Mouse (Mus musculus) olfactory bulb, adult 2 months (tissue): Measurements from ENCODE around the gene Sh3bp5. TPM values are rescaled to one million over a fixed set of nuclear protein-coding genes. Genes with fewer than 3 reads are reported as not detected.
"Not testable (repeated sequence)": the region's sequence is repeated elsewhere in the genome, so short reads cannot be mapped to it uniquely, and the experiment has no call there.

Source experiments
- H3K27ac ChIP-seq: fragments of 200-500 bp; 2 replicates; pipeline ENCODE4 v1.5.1; 2012; ENCODE audit warnings: low read depth, low read length; ENCODE audit not compliant: insufficient read depth
- H3K4me1 ChIP-seq: fragments of 200-500 bp; 2 replicates; pipeline ENCODE4 v1.6.1; 2012; ENCODE audit warnings: low read length; ENCODE audit not compliant: control insufficient read depth, insufficient read depth
- H3K4me3 ChIP-seq: fragments of 200-500 bp; 2 replicates; pipeline ENCODE4 v1.5.1; 2012; ENCODE audit warnings: mild to moderate bottlenecking, low read depth, low read length, moderate library complexity; ENCODE audit not compliant: insufficient read depth
- CTCF ChIP-seq: fragments of 200-500 bp; IDR thresholded peaks from 2 replicates; pipeline ENCODE4 v1.5.1; 2012; ENCODE audit warnings: low read depth, mild to moderate bottlenecking, low read length, moderate library complexity; ENCODE audit not compliant: insufficient read depth
- POLR2A ChIP-seq: fragments of 200-500 bp; IDR thresholded peaks from 2 replicates; pipeline ENCODE4 v1.6.1; 2012; ENCODE audit warnings: mild to moderate bottlenecking, low read depth, low read length, moderate library complexity; ENCODE audit not compliant: insufficient read depth
- WGBS: fragments of 180-500 bp; shearing (Covaris S2); methylation state at CpG from one replicate; pipeline ENCODE4 v1.1.7; 2018; 5-methylcytosine and 5-hydroxymethylcytosine counted together
- polyA plus RNA-seq: library from polyadenylated mRNA; stranded (reverse); fragments of >200 nt; gene quantifications from 2 replicates; pipeline ENCODE4 v1.2.4, GENCODE M21; 2012; ENCODE audit warnings: low replicate concordance; ENCODE audit not compliant: missing spikeins, insufficient read depth, insufficient read length

Sh3bp5 gene
- not detected in 2 replicates for polyA plus RNA-seq

DNA sequence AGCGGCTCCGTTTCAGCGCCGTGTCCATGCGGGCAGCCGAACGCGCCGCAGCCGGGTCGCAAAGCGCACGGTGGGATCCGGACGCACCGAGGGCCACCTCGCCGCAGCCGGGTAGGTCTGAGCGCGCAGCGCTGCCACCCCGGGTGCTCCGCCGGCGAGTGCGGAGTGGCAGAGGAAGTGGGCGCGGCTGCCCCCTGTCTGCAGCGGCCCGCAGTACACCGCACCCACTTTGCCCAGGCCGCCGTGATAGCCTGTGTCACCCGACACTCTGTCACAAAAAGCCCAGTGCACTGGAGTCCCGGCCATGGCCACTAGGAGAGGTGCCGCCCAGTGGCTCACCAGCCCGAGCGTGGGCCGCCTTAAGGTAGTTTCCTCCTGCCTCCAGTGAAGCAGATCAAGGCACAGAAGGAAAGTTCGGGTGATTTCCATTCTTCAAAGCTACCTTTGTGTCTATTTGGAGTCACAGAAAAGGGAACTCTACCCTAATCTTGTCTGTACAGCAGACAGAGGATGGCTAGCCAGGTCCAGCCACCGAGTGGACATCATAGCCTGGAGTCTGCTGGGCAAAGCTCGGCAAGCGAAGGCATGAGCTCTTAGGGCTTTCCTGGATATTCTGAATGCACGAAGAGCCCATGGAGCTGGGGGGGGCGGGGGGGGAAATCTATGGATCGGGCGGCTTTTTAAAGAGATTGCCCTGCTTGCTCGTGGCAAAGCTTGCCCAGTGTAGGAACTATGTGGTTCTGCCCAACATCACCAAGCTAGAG, at the start of gene Sh3bp5:
Gene Sh3bp5 (minus strand): TSS at position 149 of the 764 bp plus-strand sequence.
- 7% methylated on average over 49 of the region's 49 CpGs for WGBS
- Histone ChIP-seq H3K27ac (peak within 1 kb of the TSS; percentile 27; the same call in 1 of the 2 replicates), H3K4me3 (peak within 1 kb of the TSS; percentile 80), H3K4me1 (peaks cover 17% of the 10 kb centered on the region; the same call in 1 of the 2 replicates)
- peak; percentile 41; the same call in 1 of the 2 replicates for TF ChIP-seq POLR2A
- peak; percentile 91 for TF ChIP-seq CTCF

DNA sequence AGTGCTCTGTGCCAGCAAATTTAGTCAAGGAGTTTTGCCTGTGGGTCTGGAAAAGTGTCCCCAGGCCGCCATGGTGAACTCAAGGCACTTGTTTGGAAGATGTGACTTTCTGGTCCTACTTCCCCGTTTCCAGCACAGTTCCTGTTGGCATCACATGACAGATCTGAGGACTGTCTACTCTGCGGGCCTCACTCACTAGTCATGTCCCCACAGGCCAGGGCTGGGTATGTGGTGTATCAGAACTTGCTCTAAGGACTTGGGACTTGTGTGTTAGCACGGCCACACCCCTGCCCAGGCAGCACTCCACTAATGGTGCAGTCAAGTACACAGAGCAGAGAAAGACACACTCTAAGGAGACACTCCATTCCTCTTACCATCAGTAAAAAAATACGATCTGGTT, 46.5 kb upstream of the Sh3bp5 start:
- no peak overlapping the region for H3K4me3 ChIP-seq
- no peaks in the 10 kb centered on the region for H3K4me1 ChIP-seq
- WGBS, result 89% methylated on average over 5 of the region's 5 CpGs
- no peak overlapping the region for H3K27ac ChIP-seq
- TF ChIP-seq POLR2A (no peak), CTCF (no peak)

DNA sequence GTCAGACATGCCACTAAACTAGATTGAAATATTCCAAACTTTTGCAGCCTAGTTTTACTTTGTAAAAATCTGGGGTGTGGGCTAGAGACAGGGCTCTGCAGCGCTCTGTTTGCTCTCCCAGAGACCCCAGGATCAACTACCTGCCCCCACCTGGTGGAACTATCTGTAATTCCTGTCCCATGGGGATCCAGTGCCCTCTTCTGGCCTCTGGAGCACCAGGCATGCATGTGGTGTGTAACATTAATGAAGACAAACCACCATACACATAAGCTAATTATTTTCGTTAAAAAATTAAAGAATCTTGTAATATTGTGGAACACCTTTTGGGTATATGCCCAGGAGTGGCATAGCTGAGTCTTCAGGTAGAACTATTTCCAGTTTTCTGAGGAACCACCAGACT, 37.4 kb upstream of the Sh3bp5 start:
- TF ChIP-seq POLR2A (no peak), CTCF (no peak)
- 85% methylated on average over 2 of the region's 2 CpGs for WGBS
- H3K27ac ChIP-seq, result no peak overlapping the region
- no peak overlapping the region for H3K4me3 ChIP-seq
- H3K4me1 ChIP-seq, result no peaks in the 10 kb centered on the region

DNA sequence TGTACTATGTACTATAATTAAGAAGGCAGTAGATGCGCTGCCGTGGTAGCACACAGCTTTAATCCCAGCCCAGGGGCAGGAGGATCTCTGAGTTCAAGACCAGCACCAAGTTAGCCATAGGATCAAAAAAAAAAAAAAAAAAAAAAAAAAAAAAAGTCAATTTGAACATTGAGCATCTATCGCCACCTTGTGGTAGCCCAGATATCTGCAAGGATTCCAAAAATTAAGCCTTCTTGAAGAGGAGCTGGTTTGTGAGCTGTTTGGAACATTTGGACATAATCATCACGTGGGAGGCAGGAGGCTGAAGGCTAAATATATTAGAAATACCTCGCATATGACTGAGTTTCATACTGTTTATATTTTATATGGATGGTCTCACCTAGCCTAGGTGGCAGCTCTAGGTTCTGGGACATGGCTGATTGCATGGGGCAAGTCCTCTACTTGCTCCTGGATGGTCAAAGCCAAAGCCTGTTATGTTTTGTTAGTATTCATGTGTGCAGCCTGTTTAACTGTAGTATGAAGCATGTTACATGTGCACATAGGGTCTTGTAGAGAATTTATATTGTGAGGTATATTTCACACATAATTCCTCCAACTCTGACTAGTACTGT, 36.7 kb upstream of the Sh3bp5 start:
- TF ChIP-seq POLR2A (no peak), CTCF (no peak)
- Histone ChIP-seq H3K4me1 (no peaks in the 10 kb centered on the region), H3K27ac (no peak overlapping the region), H3K4me3 (no peak overlapping the region)
- 4% methylated on average over 5 of the region's 5 CpGs for WGBS

DNA sequence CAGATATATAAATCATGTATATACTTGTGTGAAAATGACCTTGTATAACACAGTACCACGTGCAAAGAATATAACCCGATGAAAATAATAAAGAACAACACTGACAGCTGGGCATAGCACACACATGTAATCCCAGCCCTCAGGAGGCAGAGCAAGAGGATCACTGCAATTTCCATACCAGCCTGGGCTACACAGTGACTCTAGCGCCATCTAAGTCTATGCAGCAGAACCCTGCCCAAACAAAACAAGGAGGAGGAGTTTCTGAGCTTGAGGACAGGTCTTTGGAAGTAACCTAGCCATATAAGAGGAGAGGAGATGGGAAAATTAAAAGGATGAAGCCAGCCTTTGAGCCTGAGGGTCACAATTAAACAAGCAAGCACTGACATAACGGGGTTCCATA, 33.8 kb upstream of the Sh3bp5 start:
- no peak overlapping the region for H3K4me3 ChIP-seq
- 73% methylated on average over 4 of the region's 4 CpGs for WGBS
- H3K4me1 ChIP-seq, result no peaks in the 10 kb centered on the region
- TF ChIP-seq CTCF (no peak), POLR2A (no peak)
- no peak overlapping the region for H3K27ac ChIP-seq

DNA sequence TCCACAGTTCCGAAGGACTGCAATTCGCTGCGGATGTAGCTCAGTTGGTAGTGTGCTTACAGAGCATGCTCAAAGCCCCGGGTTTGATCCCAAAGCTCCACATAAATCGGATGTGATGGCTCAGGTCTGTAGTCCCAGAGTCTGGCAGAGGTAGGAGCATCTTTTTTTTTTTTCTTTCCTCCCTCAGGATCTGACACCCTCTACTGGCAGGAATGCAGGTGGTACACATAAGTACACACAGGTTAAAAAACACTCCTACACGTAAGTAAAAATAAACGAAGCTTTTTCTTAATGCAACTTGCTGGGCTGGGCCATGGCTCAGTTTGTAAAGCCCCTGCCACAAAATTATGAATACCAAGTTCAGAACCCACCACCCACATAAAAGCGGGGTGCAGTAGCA, 28.3 kb upstream of the Sh3bp5 start:
- WGBS, result 61% methylated on average over 8 of the region's 8 CpGs
- Histone ChIP-seq H3K4me3 (no peak overlapping the region), H3K4me1 (no peaks in the 10 kb centered on the region), H3K27ac (no peak overlapping the region)
- no peak for TF ChIP-seq POLR2A
- TF ChIP-seq CTCF, result no peak

DNA sequence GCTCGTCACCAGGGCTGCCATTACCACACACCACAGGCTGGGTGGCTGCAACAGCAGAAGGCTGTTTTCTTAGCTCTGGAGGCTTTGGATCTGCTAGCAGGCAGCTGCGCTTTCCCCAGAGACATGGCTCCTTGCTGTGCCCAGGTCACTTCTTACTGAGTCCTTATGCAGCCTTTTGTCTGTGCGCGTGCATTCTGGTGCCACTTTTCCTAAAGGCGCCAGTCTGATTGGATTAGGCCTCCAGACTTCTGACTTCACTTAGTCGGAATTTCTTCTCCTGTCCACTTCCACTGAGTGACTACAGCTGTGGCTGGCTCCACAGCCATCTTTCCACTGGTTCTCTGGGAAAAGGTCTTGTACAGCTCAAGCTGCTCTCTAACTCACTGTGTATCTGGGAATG, 27.0 kb upstream of the Sh3bp5 start:
- no peak for TF ChIP-seq POLR2A
- no peak for TF ChIP-seq CTCF
- no peaks in the 10 kb centered on the region for H3K4me1 ChIP-seq
- WGBS, result 83% methylated on average over 6 of the region's 6 CpGs
- no peak overlapping the region for H3K27ac ChIP-seq
- H3K4me3 ChIP-seq, result no peak overlapping the region

DNA sequence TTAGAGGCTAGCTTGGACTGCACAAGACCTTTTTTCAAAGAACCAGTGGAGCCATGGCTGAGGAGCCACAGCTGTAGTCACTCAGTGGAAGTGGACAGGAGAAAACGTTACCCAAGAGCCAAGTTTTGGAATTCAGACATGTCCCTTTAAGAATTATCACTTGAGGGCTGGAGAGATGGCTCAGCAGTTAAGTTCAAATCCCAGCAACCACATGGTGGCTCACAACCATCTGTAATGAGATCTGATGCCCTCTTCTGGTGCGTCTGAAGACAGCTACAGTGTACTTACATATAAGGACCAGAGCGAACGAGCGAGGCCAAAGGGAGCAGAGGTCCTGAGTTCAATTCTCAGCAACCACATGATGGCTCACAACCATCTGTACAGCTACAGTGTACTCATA, 26.3 kb upstream of the Sh3bp5 start:
- not testable (repeated sequence) for H3K4me1 ChIP-seq, H3K27ac ChIP-seq, H3K4me3 ChIP-seq
- WGBS, result 95% methylated on average over 5 of the region's 5 CpGs

DNA sequence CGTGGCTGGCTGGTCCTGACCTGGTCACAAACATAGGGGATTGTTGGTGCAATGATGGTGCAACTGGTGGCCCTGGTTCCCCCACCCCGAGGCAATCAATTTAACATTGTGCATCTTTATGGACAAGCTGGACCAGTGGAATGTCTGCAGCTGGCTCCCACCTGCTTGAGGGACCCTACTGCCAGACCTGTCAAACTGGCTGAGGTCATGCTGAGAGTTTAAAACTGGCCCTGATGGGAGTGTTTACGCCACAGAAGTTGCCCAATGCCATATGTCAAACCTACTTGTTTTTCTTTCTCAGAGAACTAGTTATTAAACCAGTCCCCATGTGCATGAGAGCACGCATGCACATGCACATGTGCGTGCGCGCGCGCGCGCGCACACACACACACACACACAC, 22.1 kb upstream of the Sh3bp5 start:
- TF ChIP-seq CTCF (no peak), POLR2A (no peak)
- WGBS, result 93% methylated on average over 12 of the region's 12 CpGs
- H3K4me3 ChIP-seq, result no peak overlapping the region
- H3K4me1 ChIP-seq, result no peaks in the 10 kb centered on the region
- no peak overlapping the region for H3K27ac ChIP-seq
